Mouse (Mus musculus): ENCODE data around the gene Rsg1.
A peak's percentile ranks its signal among the peaks of the same experiment; 100 is the strongest.

The Rsg1 gene

GRCm38 (mm10) chr4:141247776-141248613 is 34.2 kb downstream of the Rsg1 start:
- DNase-seq (ENCODE audit: low spot score) = no peak

GRCm38 (mm10) chr4:141248614-141248978 is 34.8 kb downstream of the Rsg1 start:
- DNase-seq (ENCODE audit: low spot score) = no peak

GRCm38 (mm10) chr4:141249383-141249782 is 35.6 kb downstream of the Rsg1 start:
- DNase-seq (ENCODE audit: low spot score) = no peak

- no peak for DNase-seq (ENCODE audit: low spot score)
Measured at GRCm38 (mm10) chr4:141251071-141251470, 37.3 kb downstream of the Rsg1 start.

- DNase-seq (ENCODE audit: low spot score) = no peak
Measured at GRCm38 (mm10) chr4:141252641-141253040, 38.9 kb downstream of the Rsg1 start.

GRCm38 (mm10) chr4:141254234-141254633 is 40.5 kb downstream of the Rsg1 start:
- no peak for DNase-seq (ENCODE audit: low spot score)

GRCm38 (mm10) chr4:141257440-141257839 is 43.7 kb downstream of the Rsg1 start:
- DNase-seq (ENCODE audit: low spot score) = no peak

- no peak for DNase-seq (ENCODE audit: low spot score)
Measured at GRCm38 (mm10) chr4:141259413-141259812, 45.7 kb downstream of the Rsg1 start.

GRCm38 (mm10) chr4:141260007-141260723 is 46.4 kb downstream of the Rsg1 start:
- DNase-seq (ENCODE audit: low spot score) = no peak

- DNase-seq (ENCODE audit: low spot score) = no peak
Measured at GRCm38 (mm10) chr4:141262906-141263637, 49.3 kb downstream of the Rsg1 start.

GRCm38 (mm10) chr4:141265979-141266637 is 52.4 kb downstream of the Rsg1 start:
- DNase-seq (ENCODE audit: low spot score) = no peak

- DNase-seq (ENCODE audit: low spot score) = no peak
Measured at GRCm38 (mm10) chr4:141267250-141267649, 53.5 kb downstream of the Rsg1 start.

- peak; percentile 29 for DNase-seq (ENCODE audit: low spot score)
Measured at GRCm38 (mm10) chr4:141267837-141268236, 54.1 kb downstream of the Rsg1 start.

- no peak for DNase-seq (ENCODE audit: low spot score)
Measured at GRCm38 (mm10) chr4:141268350-141268749, 54.6 kb downstream of the Rsg1 start.

GRCm38 (mm10) chr4:141269080-141269479 is 55.3 kb downstream of the Rsg1 start:
- DNase-seq (ENCODE audit: low spot score) = no peak

GRCm38 (mm10) chr4:141270201-141270940 is 56.6 kb downstream of the Rsg1 start:
- no peak for DNase-seq (ENCODE audit: low spot score)

- no peak for DNase-seq (ENCODE audit: low spot score)
Measured at GRCm38 (mm10) chr4:141271228-141271627, 57.5 kb downstream of the Rsg1 start.

- no peak for DNase-seq (ENCODE audit: low spot score)
Measured at GRCm38 (mm10) chr4:141271721-141272120, 58.0 kb downstream of the Rsg1 start.

GRCm38 (mm10) chr4:141272878-141273277 is 59.1 kb downstream of the Rsg1 start:
- DNase-seq (ENCODE audit: low spot score) = no peak

GRCm38 (mm10) chr4:141273296-141273695 is 59.5 kb downstream of the Rsg1 start:
- peak; percentile 48 for DNase-seq (ENCODE audit: low spot score)
